Mouse (Mus musculus) kidney, adult 11 months (tissue): ENCODE measurements at regions not wholly inside any gene's neighbourhood (a gene's known extent, or its start where the extent isn't known, plus 50 kb on each side); places are given as distances from the start of the nearest gene placed in this dataset.

ENCODE experiments used
- DNase-seq: peaks from one replicate; pipeline ENCODE4 v3.0.0; 2022

DNA sequence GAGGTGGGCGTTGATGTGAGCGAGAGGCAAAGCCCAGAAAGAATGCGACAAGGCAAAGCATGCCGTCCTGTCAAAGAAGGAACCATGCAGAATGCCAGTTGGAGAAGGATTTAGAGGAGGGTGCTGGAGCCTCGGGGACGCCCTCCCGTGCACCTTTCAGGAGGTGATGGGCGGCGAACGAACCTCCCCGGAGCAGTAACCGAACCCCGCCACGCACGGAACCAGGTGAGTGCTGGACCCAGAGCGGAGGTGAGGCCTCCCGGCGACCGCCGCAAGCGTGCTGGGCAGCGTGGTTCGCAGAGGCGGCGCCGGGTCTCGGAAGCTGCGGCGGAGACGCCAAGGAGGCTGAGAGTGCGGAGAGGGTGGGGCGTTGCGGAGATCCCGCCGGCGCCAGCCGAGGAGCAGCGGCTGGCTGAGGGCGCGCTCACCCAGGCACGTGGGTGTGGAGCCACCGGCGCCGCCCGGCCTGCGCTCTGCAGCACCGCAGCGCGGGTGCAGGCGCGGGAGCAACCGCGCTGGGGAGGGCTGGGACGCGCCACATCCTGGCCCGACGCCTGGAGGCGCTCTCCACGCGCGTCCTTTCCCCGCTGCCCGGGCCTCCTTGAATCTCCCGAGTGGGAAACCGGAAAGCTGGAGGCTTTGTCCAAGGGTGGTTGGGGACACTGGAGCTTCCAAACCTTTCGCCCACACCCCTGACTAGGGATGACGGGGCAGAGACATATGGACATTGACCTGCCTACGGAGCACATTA, 178.3 kb upstream of the Topaz1 start:
- no peak for DNase-seq

DNA sequence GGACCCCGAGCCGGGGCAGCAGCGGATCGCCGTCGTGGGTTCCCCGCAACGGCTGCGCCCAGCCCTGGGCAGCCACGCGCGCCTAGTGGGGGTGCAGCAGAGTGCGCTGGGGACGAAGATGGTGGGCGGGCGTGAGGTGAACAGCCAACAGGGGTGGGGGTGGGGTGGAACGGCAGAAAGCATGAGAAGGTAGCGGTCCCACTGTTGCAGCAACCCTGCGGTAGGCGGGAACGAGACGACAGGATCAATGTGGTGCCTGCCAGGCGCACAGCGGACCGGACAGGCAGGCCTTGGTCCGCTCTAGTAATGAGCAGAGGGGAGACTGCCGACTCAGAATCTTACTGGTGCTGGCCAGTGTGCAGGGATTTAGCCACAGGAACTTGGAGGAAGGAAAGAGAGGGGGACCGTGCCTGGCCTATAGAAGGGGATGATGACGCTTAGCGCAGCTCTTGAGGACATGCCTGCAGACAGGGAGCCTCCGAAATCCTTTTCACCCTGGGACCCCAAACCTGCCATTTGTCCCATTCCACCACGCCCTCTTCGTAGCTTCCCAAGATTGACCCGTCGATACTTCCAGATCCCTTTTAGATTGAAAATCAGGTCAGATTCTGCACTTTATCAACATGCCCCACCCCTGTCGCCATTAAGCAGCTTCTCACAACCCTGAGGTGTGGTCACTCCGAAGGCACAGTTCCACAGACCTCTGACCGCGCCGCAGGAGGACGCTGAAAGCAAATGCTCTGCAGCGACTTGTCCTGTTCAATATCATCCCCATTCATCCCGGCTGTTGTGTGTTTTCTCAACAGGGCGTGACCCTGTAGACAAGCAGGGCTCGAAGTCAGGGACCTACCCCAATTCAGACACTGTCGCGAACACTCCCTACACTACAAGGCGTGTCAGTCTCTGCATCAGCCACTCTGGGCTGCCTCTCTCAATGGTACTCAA, 177.4 kb upstream of the Topaz1 start:
- DNase-seq: no peak

DNA sequence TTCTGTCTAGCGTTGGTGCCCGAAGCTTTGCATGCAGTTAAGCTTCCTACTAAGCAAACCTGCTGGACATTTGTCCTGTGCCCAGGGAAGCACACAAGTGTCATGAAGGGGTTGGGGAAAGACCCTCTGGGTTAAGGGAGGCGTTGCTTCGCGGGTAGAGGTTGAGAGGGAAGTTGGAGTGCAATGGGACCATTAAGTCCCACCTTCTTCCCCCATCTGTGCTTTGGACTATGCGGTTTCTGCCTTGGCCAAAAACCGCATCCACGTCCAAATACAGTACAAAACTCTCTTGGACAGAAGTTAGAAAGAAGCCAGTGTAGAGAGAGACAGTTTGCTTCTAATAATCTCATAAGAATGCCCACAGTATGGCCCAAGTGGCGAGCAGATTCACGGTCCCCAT, 176.1 kb upstream of the Topaz1 start:
- DNase-seq: no peak

DNA sequence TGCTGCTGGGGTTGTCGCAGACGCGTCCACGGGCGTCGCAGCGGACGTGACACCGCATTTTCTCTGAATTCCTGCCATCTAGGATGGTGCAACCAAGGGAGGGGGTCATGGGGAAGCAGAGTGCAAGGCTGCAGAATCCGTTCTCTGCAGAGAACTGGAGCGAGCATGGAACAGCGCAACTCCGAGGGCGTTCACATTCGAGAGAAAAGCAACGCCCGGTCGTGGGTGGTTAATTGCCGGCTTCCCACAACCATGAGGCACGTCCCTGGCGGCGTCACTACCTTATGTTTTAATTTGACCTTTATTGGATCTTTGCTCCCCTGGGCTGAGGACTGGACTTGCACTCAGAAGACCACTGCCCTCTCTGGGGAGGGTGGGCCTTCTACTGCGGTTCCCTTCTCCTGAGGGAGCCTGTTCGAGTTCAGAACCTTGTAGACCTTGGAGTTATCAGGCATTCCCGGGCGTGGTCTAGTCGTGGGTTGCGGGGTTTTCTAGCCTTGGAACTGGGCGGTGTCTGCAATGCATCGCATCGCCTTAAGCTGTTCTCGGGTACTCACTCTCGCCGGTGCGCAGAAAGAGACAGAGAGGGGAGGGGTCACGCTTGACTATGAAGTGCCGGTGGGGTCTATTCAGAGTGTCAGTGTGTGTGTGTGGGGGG, 175.6 kb upstream of the Topaz1 start:
- DNase-seq: no peak

DNA sequence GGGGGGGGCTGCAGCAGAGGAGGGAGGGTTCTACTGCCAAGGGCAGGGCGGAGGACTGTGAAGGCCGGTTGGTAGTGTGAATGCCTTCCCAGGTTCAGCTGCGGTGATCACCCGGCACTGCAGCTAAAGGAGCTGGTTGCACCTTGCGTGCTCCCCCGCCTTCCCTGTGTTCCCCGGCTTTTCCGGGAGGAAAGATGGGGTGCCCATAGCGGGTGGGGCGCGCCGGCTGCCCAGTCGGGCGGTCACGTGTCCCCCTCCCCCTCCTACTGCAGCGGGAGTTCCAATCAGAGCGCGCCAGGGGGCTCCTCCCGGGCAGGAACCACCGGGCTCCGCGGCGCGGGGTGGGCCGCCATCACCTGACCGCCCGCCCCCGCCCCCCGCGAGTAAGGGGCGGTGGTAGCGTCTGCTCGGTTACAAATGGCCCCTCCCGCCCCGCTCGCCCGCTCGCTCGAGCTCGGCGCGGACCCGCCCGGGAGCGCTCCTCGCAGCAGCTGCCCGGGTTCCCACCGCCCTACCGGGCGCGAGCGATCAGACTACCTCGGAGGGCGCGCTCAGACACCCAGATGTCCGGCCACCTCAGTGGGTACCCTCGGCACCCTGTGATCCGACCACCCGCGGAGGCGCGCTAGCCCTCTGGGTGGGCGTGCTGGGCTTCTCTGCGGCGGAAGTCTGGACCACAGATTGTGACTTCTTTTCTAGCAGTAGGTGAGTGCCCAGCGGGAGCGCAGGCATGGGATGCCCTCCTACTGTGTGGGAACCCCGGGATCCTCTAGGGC, 174.9 kb upstream of the Topaz1 start:
- no peak for DNase-seq

DNA sequence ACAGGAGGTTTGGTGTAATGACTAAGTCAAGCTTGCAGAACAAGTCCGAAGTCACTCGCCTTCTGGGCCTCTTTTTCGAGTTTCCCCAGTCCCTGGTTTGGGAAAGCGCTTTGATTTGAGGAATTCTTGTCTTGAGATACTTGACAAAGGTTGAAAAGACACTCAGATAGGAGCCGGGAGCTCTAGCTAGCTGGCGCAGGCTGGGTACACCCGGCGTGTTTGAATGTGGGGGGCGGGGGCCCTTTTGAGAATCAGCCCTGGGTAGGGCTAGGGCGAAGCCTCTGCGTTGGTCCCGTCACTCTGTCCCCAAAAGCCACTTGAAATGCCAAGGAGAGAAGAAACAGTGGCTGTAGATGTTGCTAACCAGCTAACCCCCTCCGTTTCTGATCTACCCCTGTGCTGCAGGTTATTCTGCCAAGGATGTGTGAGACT, 174.3 kb upstream of the Topaz1 start:
- no peak for DNase-seq

DNA sequence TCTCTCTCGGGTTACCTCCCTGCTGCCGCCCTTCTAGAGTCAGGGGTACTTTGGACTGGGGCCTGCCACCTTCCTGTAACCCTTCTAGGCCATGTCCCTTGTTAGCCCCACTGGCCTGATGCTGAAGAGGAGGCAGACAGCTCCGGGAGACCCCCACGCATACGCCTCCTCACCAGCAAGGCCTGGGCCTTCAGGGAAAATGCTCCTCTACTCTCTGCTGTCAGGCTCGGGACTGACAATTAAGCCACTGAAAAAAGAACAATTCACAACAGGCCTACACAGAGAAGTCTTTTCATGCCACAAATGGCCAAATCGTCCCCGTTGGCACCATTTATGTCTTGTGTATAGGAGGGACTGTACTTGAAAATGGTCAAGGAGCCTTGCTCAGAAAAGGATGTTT, 161.9 kb upstream of the Topaz1 start:
- no peak for DNase-seq

DNA sequence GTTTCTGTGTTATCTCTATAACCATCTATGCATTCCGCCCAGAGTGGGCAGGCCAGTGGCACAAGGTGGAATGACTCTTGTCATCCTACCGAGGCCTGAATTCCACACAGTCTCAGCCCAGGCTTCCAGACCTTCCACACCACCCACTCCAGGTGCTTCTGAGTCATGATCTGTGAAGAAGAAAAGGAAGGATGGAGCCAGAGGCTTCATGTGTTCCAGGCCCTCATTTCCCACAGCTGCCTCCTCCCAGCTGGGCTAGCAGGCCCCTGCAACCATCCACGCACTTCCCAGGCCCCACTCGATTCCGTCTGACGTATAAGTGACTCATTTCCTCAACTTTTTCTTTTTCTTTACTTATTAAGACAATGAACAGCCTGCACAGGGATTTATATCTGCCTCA, 160.7 kb upstream of the Topaz1 start:
- DNase-seq: no peak

DNA sequence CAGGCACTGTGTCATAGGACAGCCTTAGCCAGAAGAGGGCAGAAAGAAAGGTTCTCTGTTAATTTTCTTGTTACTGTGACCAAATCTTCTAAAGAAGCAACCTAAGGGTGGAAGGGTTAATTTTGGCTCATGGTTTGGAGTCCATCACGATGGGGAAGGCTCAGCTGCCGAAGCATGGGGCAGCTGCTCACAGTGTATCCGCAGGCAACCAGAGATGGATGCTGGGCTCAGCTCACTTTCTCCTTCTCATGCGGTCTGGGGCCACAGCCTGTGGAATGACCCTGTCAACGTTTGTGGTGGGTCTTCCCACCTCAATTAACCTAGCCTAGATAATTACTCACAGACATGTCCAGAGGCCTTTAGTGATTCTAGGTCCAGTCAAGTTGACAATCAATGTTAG, 160.2 kb upstream of the Topaz1 start:
- no peak for DNase-seq

DNA sequence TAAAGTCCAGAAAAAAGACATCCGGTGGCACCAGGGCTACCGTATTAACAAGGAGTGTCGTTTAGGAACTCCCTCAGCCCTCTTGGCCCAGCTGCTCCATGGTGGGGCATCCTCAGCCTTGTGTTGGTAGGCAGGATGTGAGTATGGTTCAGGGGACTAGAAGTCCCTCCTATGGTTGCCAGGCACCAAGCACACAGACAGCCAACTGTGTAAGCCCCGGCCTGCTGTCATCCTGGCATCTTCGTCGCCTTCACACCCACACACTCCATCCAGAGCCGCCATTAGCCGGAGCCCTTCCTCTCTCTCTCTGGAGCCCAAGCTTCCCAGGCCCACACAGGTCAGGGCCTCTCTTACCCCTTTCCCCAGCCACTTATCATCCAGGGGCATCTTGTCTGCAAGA, 158.9 kb upstream of the Topaz1 start:
- no peak for DNase-seq

DNA sequence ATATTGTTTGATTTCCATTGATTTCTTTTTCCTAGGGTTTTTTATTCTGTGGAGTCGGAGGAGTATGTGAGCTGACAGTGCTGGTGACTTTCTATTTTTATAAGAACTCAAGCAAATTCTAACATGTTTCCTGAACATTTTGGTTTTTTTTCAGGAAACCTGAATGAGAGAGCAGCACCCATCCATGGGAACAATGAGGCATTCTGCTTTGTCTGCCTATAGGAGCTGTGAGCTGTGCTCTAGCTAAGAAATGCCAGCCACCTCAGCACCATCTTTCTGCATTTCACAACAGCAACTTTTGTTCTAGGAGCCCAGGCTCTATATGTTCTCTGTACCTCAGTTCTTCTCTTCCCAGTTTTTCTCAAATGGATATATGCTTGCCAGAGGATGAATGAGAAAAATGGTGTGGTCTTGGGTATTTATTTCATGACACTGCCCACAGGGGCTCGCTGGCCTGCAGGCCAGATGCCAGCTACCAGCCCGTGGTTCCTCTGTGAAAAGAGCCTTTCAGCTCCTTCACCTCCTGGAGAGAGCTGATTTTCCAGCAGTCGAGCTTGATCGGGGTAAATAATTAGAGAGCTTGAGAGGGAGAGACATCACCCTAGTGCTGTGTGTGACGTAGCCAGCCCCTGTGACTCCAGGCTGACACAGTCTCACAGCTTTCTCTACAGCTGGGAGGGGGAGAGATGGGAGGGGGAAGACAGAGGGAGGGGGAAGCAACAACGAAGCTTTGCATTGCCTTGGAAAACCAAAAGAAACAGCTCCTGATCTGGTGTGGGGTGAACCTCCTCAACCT, 154.1 kb upstream of the Topaz1 start:
- DNase-seq: no peak

DNA sequence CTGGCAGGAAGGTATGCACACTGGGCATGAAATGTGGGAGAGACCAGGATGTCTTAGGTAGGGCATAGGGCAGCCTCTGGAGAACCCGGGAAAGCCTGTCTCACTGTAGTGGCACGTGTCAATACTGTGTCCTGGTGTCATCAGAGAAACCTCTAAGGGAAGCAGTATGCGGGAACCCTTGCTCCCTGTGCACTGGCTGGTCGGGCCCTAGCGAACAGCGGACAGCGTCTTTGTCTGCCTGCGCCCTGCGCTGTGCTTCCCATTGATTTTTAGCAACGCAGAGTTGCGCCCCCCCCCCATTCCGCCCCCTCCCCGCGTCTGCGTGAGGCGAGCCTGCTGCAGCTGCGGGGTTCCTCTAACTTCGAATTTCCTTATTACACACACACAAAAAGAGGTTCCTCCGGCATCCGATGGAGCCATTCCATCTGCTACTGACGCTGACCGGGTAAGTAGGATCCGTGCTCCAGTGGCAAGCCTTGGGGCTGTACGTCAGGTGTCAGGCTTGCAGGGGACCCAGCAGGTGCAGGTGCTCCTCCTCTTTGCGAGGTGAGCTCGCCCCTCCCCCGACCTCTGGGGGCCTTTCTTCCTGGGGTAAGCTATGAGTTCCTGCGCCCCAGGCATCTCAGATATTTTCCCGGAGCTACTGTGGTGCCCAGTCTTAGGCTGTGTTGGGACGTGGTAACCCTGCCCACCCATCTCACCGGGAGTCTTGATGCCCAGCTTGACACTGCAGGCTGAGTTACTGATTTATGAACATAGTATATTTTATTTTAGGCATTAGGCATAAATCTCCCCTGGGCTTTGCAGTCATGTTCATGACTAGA, 151.8 kb upstream of the Topaz1 start:
- DNase-seq: no peak

DNA sequence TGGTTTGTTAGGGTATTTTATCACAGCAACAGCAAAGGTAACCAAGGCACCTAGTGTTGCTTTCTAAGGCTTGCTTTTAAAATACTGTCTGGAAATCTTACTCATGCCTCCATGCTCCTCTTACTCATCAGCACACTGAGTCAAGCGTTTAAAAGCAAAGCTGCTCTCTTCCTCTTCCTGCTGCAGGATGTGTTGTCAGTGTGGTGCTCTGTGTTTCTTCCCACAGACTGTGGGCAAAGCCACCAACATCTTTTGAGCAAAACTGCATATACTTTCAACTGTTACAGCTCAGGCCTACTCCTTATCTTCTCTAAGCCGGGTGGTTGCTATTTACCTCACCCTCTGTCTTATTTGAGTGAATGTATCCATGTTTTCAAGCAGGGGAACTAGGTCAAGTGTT, 144.0 kb upstream of the Topaz1 start:
- no peak for DNase-seq

DNA sequence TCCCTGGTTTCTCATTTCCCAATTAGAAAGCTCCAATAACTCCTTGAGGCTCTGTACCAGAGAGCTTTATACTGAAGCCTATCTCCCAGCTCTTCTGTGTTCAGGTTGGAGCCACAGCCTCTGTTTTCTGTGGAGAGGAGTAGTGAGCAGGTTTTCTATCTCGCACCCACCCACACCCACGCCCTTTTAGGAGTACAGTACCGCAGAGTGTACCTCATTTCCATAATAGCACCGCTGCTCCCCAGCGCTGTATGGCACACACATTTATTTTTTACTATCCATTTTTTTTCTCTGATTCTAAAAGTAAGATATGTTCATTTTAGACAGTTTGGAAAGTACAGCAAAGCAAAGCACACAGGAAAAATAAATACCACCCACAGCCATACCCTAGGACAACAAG, 137.5 kb upstream of the Topaz1 start:
- no peak for DNase-seq

DNA sequence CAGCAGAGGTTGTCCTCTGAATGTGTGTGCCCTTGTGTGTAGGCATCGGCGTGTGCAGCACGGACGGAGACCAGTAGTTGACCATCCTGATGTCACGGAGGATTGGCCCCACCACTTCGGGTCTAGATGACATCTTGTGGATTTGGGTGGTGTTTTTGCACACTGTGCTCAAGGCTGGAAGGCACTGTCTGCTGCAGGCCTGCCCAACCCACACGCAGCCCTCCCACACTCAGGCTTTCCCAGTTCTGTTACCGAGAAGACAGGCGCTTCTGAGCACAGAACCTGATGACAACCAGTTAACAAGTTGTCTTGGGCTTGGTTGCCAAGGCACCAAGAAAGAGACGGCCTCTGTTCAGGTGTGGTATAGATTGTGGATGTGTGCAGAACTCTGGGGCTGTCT, 136.2 kb upstream of the Topaz1 start:
- DNase-seq: no peak

DNA sequence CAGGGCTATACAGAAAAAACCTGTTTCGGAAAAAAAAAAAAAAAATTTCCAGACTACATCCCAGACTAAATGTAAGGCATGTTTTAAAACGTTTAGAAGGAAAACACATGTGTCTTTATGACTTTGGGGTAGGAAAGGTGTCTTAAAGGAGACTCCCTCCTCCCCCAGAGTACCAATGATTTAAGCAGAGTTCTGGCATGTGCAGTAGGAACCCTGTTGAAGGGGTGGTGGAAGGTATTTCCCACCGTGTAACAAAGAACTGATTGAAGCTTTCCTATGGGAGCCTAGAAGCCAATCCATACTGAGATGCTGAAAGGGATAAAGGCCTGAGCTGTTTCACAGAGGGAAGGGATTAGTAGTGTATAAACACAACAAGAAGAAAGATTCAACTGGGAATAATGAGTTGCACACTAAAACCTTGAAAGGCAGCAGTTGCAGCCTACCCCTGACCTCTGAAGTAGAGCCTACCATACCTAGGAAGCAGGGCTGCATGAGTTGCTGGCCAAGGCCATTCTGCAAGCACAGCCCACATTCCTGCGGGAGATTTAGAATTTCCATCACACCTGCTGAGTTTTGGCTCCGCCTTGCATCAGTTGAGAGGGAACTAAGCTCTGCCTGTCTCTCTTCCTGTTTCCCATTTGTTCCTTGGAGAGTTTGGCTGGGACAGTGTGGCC, 132.4 kb upstream of the Topaz1 start:
- DNase-seq: no peak

DNA sequence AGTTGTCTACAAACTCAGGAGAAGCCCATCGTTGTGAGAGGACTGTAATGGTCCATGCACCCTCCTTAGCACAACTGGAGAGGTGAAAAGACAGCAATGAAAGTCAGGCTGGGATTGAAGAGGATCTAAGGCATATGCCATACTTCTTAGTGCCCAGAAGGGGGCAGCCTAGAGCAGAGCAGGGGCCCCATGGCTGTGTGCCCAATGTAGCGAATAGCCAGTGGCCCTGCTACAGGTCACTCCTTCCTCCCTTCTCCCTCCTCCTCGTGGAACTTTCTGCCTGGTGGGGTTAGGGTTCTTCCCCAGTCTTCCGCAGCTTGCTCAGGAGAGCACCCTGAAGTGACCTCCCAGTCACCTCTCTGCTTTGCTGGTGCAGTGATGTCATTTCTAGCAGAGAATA, 131.8 kb upstream of the Topaz1 start:
- no peak for DNase-seq

DNA sequence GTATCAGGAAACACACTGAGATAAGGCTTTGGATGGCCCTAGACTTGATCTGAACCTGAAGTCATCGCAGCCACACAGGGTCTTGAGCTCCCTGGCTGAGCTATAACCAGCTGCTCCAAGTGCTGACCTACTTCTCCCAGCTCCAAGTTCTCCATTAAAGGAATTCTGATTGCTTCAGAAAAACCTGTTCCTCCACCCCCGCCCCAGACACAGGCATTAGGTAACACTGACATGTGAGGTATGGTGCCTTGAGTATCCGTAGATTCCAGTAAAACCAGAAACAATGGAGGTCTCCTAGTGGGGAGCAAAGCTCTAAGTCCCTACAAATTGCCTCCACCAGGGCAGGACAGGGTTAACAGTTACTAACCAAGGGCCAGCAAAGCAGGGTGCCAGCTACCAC, 129.4 kb upstream of the Topaz1 start:
- DNase-seq: no peak

DNA sequence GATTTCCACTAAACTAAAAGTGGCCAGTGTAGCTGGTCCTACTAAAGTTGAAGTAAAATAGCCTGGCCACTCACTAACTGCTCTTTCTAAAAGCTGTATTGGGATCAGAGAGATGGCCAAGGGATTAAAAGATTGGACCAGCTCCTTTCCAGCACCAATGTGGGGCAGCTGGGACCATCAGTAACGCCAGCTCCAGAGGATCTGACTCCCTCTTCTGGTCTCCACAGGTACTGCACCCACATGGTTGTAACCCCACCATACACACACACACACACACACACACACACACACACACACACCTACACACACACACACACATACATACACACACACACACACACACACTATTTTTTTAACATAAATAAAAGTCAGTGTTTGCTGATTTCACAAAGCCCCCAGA, 122.1 kb upstream of the Topaz1 start:
- no peak for DNase-seq

DNA sequence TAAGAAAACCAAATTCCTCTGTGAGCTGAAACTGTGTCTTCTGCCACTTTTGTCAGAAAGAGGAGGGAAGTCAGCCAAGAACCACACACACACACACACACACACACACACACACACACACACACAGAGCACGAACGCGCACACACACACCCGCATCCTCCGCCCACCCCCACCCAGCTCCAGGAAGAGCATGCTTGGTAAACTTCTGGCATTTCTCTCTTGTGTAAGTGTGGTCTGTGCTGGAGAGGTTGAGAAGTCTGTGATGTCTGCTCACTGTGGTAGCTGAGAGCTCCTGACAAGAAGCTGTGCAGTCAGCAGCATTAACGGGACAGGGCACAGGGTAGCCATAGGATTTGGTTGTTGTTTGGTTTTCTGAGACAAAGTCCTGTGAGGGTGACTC, 120.8 kb upstream of the Topaz1 start:
- no peak for DNase-seq
